Mouse (Mus musculus): Measurements from ENCODE around the gene Robo2. TPM values are rescaled to one million over a fixed set of nuclear protein-coding genes. Genes with fewer than 3 reads are reported as not detected.

The Robo2 gene
- 32.0 and 34.4 TPM in 2 replicates for polyA plus RNA-seq (2014; fragmentation: Nextera tagmentation; extraction: Ambion mirVana)

- peaks cover 3% of the 10 kb centered on the region; the same call in 1 of the 2 replicates for H3K4me1 ChIP-seq (ENCODE audit: control insufficient read depth, insufficient read depth, low read length)
- peak within 1 kb of the TSS; percentile 48 for H3K4me3 ChIP-seq (ENCODE audit: low read depth, low read length)
- H3K27ac ChIP-seq (ENCODE audit: low read depth, low read length) = peak within 1 kb of the TSS; percentile 67; the same call in 1 of the 2 replicates
- peak within 1 kb of the TSS; percentile 77 for H3K4me2 ChIP-seq (ENCODE audit: low read depth)
- peak within 1 kb of the TSS; percentile 61 for H3K9ac ChIP-seq (ENCODE audit: low read length)
- DNase-seq (ENCODE audit: low spot score) (peak; percentile 81), ATAC-seq (ENCODE audit: insufficient read depth, low FRiP score, low TSS enrichment) (peak; percentile 79)
- no peaks in the 10 kb centered on the region for H3K36me3 ChIP-seq (ENCODE audit: control insufficient read depth, insufficient read depth, low read length)
- H3K9me3 ChIP-seq (ENCODE audit: control insufficient read depth, low read length) = no peaks in the 10 kb centered on the region
- under 1% methylated on average over 40 of the region's 43 CpGs for WGBS
- peaks cover 5% of the 10 kb centered on the region; the same call in 1 of the 2 replicates for H3K27me3 ChIP-seq (ENCODE audit: control insufficient read depth, insufficient read depth, low read length)
Observed at GRCm38 (mm10) chr16:74411481-74412251, at the start of gene Robo2. Robo2 (minus strand) TSS chr16:74411825.

DNA sequence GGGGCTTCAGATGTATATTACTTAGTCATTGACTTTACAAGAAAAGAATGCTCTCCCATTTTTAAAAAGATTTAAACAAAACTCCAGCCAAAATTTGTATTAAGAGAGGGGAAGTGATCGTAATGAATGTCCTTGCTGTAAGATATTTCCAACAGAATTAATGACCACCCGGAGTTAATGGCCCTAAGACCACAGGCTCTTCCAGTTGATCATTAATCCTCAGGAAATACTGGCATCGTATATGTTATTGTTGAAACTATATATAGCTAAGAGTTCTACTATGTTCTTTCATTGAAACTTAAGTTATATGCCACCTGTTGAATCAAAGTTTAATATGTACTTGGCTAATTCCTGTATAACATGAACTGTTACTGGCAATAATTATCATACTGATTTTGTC lies 46.5 kb upstream of the Robo2 start:
- 68% methylated on average over 3 of the region's 3 CpGs for WGBS

DNA sequence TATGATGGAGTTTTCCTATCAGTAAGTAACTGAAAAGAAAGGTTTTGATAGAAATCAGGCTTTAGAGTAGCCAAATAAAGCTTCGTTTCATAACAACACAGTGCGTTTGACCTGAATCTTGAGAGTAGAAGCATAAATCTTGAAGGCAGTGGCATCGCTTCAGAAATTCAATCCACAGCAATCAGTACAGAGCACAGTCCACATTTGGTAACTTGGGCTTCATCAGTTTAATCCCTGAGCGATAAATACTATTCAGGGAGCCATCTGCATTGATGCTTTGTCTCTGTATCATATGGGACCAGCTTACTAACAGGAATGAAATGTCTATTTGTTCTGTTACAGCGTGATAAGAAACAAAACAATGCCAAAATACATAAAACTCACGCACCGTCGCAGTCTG lies 46.1 kb upstream of the Robo2 start:
- Histone ChIP-seq H3K27ac (ENCODE audit: low read depth, low read length) (no peak overlapping the region), H3K27me3 (ENCODE audit: control insufficient read depth, insufficient read depth, low read length) (no peaks in the 10 kb centered on the region), H3K4me2 (ENCODE audit: low read depth) (no peak overlapping the region), H3K4me3 (ENCODE audit: low read depth, low read length) (no peak overlapping the region), H3K4me1 (ENCODE audit: control insufficient read depth, insufficient read depth, low read length) (no peaks in the 10 kb centered on the region), H3K9me3 (ENCODE audit: control insufficient read depth, low read length) (no peaks in the 10 kb centered on the region), H3K9ac (ENCODE audit: low read length) (no peak overlapping the region), H3K36me3 (ENCODE audit: control insufficient read depth, insufficient read depth, low read length) (no peaks in the 10 kb centered on the region)
- no peak for ATAC-seq (ENCODE audit: insufficient read depth, low FRiP score, low TSS enrichment)
- no peak for DNase-seq (ENCODE audit: low spot score)
- WGBS = 75% methylated on average over 8 of the region's 8 CpGs

More for the DNA sequence above, 46.5 kb upstream of the Robo2 start:
- H3K36me3 ChIP-seq (ENCODE audit: control insufficient read depth, insufficient read depth, low read length) = no peaks in the 10 kb centered on the region
- no peak overlapping the region for H3K9ac ChIP-seq (ENCODE audit: low read length)
- H3K4me2 ChIP-seq (ENCODE audit: low read depth) = no peak overlapping the region
- no peak overlapping the region for H3K4me3 ChIP-seq (ENCODE audit: low read depth, low read length)
- H3K4me1 ChIP-seq (ENCODE audit: control insufficient read depth, insufficient read depth, low read length) = no peaks in the 10 kb centered on the region
- no peaks in the 10 kb centered on the region for H3K27me3 ChIP-seq (ENCODE audit: control insufficient read depth, insufficient read depth, low read length)
- no peak overlapping the region for H3K27ac ChIP-seq (ENCODE audit: low read depth, low read length)
- H3K9me3 ChIP-seq (ENCODE audit: control insufficient read depth, low read length) = no peaks in the 10 kb centered on the region
- DNase-seq (ENCODE audit: low spot score) (no peak), ATAC-seq (ENCODE audit: insufficient read depth, low FRiP score, low TSS enrichment) (no peak)

- Histone ChIP-seq H3K27me3 (ENCODE audit: control insufficient read depth, insufficient read depth, low read length) (no peaks in the 10 kb centered on the region), H3K27ac (ENCODE audit: low read depth, low read length) (no peak overlapping the region), H3K36me3 (ENCODE audit: control insufficient read depth, insufficient read depth, low read length) (no peaks in the 10 kb centered on the region), H3K4me2 (ENCODE audit: low read depth) (no peak overlapping the region), H3K4me3 (ENCODE audit: low read depth, low read length) (no peak overlapping the region), H3K9ac (ENCODE audit: low read length) (no peak overlapping the region), H3K9me3 (ENCODE audit: control insufficient read depth, low read length) (no peaks in the 10 kb centered on the region), H3K4me1 (ENCODE audit: control insufficient read depth, insufficient read depth, low read length) (no peaks in the 10 kb centered on the region)
- 82% methylated on average over 5 of the region's 5 CpGs for WGBS
- no peak for DNase-seq (ENCODE audit: low spot score)
- no peak for ATAC-seq (ENCODE audit: insufficient read depth, low FRiP score, low TSS enrichment)
Observed at GRCm38 (mm10) chr16:74456808-74457470, 45.3 kb upstream of the Robo2 start.

- ATAC-seq (ENCODE audit: insufficient read depth, low FRiP score, low TSS enrichment) (no peak), DNase-seq (ENCODE audit: low spot score) (no peak)
- Histone ChIP-seq H3K9ac (ENCODE audit: low read length) (no peak overlapping the region), H3K4me2 (ENCODE audit: low read depth) (no peak overlapping the region), H3K27ac (ENCODE audit: low read depth, low read length) (no peak overlapping the region), H3K4me3 (ENCODE audit: low read depth, low read length) (no peak overlapping the region), H3K9me3 (ENCODE audit: control insufficient read depth, low read length) (no peaks in the 10 kb centered on the region), H3K27me3 (ENCODE audit: control insufficient read depth, insufficient read depth, low read length) (no peaks in the 10 kb centered on the region), H3K4me1 (ENCODE audit: control insufficient read depth, insufficient read depth, low read length) (no peaks in the 10 kb centered on the region), H3K36me3 (ENCODE audit: control insufficient read depth, insufficient read depth, low read length) (no peaks in the 10 kb centered on the region)
- 40% methylated on average over 2 of the region's 2 CpGs for WGBS
Observed at GRCm38 (mm10) chr16:74455179-74455578, 43.6 kb upstream of the Robo2 start.

DNA sequence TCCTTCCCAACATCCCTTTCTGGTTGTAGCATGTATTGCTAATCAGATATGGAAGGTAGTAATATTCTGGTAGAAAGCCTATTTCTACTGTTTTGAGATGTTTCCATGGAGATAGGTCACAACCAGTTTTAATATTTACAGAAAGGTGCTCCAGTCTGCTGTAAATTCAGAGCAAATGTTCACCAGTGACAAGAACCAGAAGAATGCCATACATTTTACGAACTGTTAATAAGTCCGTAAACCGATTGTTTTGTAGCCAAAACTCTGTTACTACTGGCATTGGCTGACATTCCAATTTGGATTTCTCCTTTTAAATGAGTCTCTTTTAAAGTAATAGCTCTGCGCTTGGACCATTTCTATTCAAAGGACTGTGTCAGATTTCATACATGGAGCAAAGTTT lies 36.4 kb upstream of the Robo2 start:
- Histone ChIP-seq H3K4me1 (ENCODE audit: control insufficient read depth, insufficient read depth, low read length) (no peaks in the 10 kb centered on the region), H3K4me2 (ENCODE audit: low read depth) (no peak overlapping the region), H3K4me3 (ENCODE audit: low read depth, low read length) (no peak overlapping the region), H3K9ac (ENCODE audit: low read length) (no peak overlapping the region), H3K36me3 (ENCODE audit: control insufficient read depth, insufficient read depth, low read length) (no peaks in the 10 kb centered on the region), H3K27ac (ENCODE audit: low read depth, low read length) (no peak overlapping the region), H3K27me3 (ENCODE audit: control insufficient read depth, insufficient read depth, low read length) (no peaks in the 10 kb centered on the region), H3K9me3 (ENCODE audit: control insufficient read depth, low read length) (no peaks in the 10 kb centered on the region)
- no peak for DNase-seq (ENCODE audit: low spot score)
- ATAC-seq (ENCODE audit: insufficient read depth, low FRiP score, low TSS enrichment) = no peak
- WGBS = 86% methylated on average over 4 of the region's 4 CpGs

DNA sequence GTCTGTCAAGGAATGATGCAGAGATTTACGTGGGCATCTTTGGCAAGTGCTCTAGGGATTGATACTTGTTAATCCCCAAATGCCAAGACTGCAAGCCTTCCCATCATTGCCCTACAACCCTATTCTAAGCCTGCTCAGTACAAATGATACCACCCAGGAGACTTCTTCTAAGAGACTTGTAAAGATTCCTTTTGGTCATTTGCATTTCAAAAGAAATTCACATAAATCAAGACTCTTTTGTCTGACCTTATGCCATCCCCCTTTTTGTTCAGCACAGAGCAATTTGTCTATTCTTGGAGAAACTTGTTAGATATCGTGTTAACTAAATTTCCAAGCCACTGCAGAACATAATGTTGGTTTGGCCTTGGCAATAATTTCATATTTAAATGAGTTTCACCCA lies 15.4 kb upstream of the Robo2 start:
- DNase-seq (ENCODE audit: low spot score) = peak; percentile 18
- H3K9ac ChIP-seq (ENCODE audit: low read length) = no peak overlapping the region
- H3K36me3 ChIP-seq (ENCODE audit: control insufficient read depth, insufficient read depth, low read length) = no peaks in the 10 kb centered on the region
- no peaks in the 10 kb centered on the region for H3K4me1 ChIP-seq (ENCODE audit: control insufficient read depth, insufficient read depth, low read length)
- no peak overlapping the region for H3K27ac ChIP-seq (ENCODE audit: low read depth, low read length)
- 23% methylated on average over 2 of the region's 2 CpGs for WGBS
- no peaks in the 10 kb centered on the region for H3K9me3 ChIP-seq (ENCODE audit: control insufficient read depth, low read length)
- H3K4me2 ChIP-seq (ENCODE audit: low read depth) = no peak overlapping the region
- ATAC-seq (ENCODE audit: insufficient read depth, low FRiP score, low TSS enrichment) = peak; percentile 65; the same call in 1 of the 2 replicates
- H3K4me3 ChIP-seq (ENCODE audit: low read depth, low read length) = no peak overlapping the region
- H3K27me3 ChIP-seq (ENCODE audit: control insufficient read depth, insufficient read depth, low read length) = peaks cover 4% of the 10 kb centered on the region; the same call in 1 of the 2 replicates

DNA sequence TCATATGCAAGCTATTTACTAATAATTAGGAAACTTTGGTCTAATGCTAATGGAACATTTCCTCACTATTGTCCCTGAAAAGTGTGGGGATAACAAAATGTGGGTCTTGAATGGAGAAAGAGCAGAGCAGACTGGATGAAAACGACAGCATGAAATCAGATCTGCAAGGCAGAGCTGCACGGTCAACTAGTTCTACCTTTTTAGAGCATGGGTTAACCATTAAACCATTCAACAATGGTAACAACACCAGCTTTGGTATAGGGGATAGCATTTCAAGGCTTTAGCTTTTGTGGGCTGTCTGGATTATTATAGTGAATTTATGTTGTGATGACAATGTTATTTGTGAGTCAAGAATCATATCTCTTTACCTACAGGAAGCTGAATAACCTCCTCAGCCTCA lies 8.7 kb upstream of the Robo2 start:
- no peaks in the 10 kb centered on the region for H3K36me3 ChIP-seq (ENCODE audit: control insufficient read depth, insufficient read depth, low read length)
- no peak overlapping the region for H3K9ac ChIP-seq (ENCODE audit: low read length)
- H3K4me2 ChIP-seq (ENCODE audit: low read depth) = no peak overlapping the region
- ATAC-seq (ENCODE audit: insufficient read depth, low FRiP score, low TSS enrichment) (no peak), DNase-seq (ENCODE audit: low spot score) (no peak)
- no peak overlapping the region for H3K27ac ChIP-seq (ENCODE audit: low read depth, low read length)
- peaks cover 3% of the 10 kb centered on the region; the same call in 1 of the 2 replicates for H3K27me3 ChIP-seq (ENCODE audit: control insufficient read depth, insufficient read depth, low read length)
- WGBS = 44% methylated on average over 2 of the region's 2 CpGs
- no peaks in the 10 kb centered on the region for H3K9me3 ChIP-seq (ENCODE audit: control insufficient read depth, low read length)
- H3K4me3 ChIP-seq (ENCODE audit: low read depth, low read length) = no peak overlapping the region
- H3K4me1 ChIP-seq (ENCODE audit: control insufficient read depth, insufficient read depth, low read length) = no peaks in the 10 kb centered on the region

Data from neural tube, embryonic 11.5 days (tissue).